ENCODE assay signal across 29 mouse cellular contexts in the genomic region with DNA sequence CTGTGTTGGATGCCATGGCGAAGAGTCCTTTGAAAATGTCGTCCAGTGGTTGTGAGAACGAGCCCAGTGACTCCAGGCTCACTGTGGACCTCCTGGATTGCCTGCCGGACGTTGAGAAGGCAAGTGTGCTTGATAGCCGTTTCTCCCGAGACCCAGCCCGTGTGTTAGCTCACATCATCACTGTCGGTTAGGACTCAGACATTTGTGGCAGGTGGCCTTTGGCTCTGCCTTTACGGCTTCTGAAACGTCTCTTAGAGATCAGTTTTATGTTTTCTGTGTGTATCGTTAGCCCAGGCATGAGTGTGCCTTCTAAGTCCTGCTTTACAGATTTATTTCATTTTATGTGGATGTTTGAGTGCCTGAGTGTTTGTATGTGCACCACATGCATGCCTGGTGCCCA.
"Had no signal": no experiment of that assay in that cellular context is flagged by ENCODE, and none has a peak within 500 bp of the region (broad histone marks: within the 10 kb centered on the region; RNA-seq: fewer than 3 reads in every experiment).

No protein-coding gene starts in this region.

- DNase-seq: heart, postnatal 10 days; heart, postnatal 14 days; heart, postnatal 36 days; kidney, adult 11 months; kidney, adult 18-20 months; kidney, adult 2 months; kidney, adult 8-10 months; kidney, adult 9 months; kidney, postnatal 10 days; kidney, postnatal 14 days; kidney, postnatal 25 days; kidney, postnatal 36 days; kidney, postnatal 4 days; layer of hippocampus, adult 9-11 months; layer of hippocampus, postnatal 36 days had no signal

- H3K4me3 ChIP-seq: heart, embryonic 12.5 days; heart, embryonic 13.5 days; heart, embryonic 15.5 days; hindbrain, embryonic 10.5 days; hindbrain, embryonic 12.5 days; hindbrain, embryonic 13.5 days; hindbrain, embryonic 15.5 days; intestine, embryonic 15.5 days; kidney, embryonic 15.5 days; layer of hippocampus, adult 2 months; left cerebral cortex, adult 2 months had no signal

- H3K4me1 ChIP-seq: hindbrain, embryonic 15.5 days had no signal

- H3K27me3 ChIP-seq: heart, embryonic 12.5 days; heart, embryonic 13.5 days; heart, embryonic 15.5 days; hindbrain, embryonic 12.5 days; hindbrain, embryonic 13.5 days; hindbrain, embryonic 15.5 days; intestine, embryonic 15.5 days; kidney, embryonic 15.5 days had no signal

- H3K27ac ChIP-seq: heart, embryonic 13.5 days; heart, embryonic 15.5 days; hindbrain, embryonic 10.5 days; hindbrain, embryonic 12.5 days; hindbrain, embryonic 13.5 days; hindbrain, embryonic 14.5 days; hindbrain, embryonic 15.5 days; hindbrain, postnatal 0 days; intestine, embryonic 15.5 days; kidney, embryonic 15.5 days; kidney, postnatal 0 days; layer of hippocampus, adult 2 months; left cerebral cortex, adult 2 months had no signal

- H3K9me3 ChIP-seq: heart, embryonic 13.5 days; heart, embryonic 15.5 days; hindbrain, embryonic 10.5 days; hindbrain, embryonic 12.5 days; hindbrain, embryonic 13.5 days; hindbrain, embryonic 15.5 days; intestine, embryonic 15.5 days; kidney, embryonic 15.5 days had no signal
